Mouse (Mus musculus) R1 (cell line): ENCODE data around the gene 2810459M11Rik.

Source experiments
- DNase-seq: peaks from one replicate; pipeline ENCODE4 v3.0.0-alpha.2; 2018; ENCODE audit warnings: low read depth, low spot score

2810459M11Rik gene

GRCm38 (mm10) chr1:86053198-86053921 is 7.7 kb downstream of the 2810459M11Rik start:
- DNase-seq: no peak

DNA sequence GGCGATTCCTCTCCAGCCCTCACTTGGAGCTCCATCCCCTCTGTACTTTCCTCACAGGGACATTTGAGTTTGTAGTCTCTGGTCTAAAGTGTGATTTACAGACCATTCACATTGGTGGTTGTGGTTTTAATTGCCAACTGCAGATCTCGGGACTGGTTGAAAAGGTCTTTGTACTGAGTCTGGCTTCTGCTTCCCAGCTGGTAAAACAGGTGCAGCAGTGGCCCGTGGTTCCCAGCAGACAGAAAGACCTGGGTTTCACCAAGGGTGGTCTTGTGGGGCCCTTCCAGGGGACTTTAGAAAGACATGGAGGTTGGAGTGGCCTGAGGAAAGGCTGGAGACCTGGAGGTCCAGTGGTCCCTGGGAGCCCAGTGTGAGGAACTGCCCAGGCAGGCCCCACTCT is 9.3 kb downstream of the 2810459M11Rik start:
- no peak for DNase-seq

DNA sequence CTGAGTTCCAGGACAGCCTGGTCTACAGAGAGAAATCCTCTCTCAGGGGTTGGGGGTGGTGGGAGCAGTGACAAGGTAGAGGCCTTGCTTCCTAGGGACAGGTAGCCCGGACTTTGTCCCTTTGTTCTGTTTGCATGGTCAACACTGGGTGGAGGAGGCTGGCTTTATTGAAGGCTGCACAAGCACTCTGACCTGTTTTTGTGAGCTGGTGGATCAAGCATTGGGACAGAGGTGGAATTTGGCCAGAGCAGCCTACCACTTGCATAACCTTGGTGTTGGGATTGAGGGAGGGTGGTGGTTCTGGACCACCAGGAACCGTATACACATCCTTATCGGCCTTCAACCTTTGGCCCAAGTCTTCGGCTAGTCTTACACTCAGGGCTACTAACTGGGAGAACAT is 10.6 kb downstream of the 2810459M11Rik start:
- DNase-seq: no peak

DNA sequence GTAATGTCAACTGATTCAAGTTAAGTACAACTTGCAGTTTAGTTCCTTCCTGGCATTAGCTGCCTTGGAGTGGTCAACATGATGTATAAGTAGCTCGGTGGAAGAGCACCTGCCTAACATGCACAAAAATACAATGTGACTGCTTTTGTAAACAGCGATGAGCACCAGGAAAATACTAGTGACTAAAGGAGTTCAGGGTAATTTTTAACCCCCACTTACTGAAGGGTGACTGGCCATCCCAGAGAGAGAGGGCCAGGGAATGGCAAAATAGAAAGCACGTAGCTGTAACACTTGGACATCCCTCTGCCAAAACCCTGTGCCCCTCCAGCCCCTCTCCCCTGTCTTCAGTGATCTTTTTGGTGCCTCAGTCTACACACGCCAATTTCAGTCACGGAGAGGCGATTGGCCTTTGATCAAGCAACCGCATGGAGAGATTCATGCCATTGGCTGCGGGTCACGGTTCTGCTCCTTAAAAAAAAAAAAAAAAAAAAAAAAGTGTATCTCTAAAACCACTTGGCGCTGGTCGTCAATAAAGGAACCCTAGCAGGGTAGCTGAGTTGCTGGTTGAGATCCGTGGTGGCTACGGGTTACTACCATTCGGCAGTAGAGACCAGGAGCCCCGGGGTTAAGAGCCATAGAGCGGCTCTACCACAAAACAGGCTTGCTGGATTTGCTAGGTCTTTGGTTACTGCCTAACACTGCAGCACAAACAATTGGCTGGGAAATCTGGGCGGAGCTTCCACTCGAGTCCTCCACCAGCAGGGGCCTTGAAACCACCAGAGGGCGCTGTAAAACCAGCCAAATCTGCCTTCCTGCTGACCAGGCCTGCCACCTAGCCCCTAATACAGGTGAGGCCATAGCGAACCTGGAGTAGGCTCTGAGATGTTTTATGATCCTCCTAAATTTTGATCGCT is 13.4 kb downstream of the 2810459M11Rik start:
- peak; percentile 97 for DNase-seq

DNA sequence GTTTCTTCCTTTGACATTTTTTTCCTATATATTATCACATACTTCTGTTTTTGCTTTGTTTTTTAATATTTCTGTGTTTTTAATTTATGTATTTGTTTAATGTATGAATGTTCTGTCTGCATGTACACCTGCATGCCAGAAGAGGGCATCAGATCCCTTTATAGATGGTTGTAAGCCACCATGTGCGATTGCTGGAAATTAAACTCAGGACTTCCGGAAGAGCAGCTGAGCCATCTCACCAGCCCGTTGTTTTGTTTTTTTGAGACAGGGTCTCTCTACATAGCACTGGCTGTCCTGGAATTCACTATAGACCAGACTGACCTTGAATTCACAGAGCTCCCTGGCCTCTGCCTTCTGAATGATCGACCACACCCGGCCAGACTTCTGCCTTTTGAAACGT is 16.9 kb downstream of the 2810459M11Rik start:
- peak; percentile 84 for DNase-seq

DNA sequence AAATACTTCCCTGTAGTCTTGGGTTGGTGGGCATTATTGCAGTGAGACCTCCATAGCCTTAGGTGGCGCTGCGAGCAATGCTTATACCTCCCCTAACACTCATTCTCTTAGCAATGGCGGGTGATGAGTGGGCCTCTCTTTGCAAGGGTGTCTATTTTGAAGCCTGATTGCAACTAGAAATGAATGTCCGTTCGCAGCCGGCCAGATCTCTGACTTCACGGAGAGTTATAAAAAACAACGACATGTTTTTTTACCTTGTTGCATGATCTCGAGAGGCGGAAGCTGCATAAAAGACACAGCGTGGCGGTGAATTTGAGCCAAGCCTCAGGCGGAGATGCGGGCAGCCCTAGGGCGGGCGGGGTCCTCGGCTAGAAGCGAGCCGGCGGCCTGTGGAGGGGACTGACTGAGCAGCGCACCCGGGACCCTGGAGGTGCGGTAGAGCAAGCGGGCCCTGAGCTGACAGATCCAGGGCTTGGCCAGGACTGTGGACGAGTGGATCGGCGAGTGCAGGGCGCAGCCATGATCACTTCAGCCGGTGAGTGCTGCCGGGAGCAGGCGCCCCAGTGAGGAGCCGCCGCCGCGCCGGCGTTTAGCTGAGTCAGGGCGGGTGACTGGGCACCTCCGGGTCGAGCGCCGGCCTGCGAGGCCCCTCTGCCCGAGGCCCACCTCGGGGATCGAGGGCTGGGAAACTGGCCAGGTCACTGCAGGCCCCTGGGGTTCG is 18.8 kb downstream of the 2810459M11Rik start, which contains the start of gene Psmd1:
TSS of gene Psmd1 (plus strand) at position 117 of the 721 bp plus-strand sequence.
- peak; percentile 97 for DNase-seq

DNA sequence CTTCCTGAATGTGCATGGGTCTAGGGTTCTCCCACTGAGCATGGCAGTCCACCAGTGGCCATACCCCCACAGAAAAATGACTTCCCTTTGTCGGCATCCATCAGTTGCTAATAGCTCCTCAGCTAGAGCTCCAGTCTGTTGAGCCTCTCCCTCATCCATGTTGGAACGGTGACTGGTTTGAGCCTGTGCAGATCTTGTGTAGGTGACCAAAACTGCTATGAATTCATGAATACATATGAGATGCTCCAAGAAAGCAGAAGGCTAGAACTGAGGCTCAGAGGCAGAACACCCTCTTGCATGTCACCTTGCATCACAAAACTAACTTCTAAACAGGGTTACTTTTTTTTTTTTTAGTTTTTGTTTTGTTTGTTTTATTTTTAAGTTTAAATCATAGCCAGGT is 30.9 kb downstream of the 2810459M11Rik start:
- no peak for DNase-seq

DNA sequence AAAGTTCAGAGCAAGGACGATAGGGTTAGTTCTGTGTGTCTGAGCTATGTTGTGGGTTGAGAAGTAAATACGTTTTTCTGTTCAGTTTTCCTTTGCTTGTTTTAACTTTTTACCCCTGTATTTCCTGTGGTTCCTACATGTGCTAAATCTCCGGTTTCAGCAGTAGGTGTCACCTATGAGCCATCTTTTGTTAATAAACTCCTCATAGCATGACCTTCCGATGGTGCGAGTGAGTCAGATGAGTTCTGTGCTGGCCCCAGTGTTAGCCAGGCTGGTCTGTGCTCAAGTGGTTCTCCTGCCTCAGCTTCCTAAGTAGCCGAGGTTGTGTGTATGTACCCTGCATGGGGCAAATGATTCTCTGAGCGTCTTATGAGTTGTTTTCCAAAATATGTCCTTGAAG is 48.8 kb downstream of the 2810459M11Rik start:
- DNase-seq: no peak

DNA sequence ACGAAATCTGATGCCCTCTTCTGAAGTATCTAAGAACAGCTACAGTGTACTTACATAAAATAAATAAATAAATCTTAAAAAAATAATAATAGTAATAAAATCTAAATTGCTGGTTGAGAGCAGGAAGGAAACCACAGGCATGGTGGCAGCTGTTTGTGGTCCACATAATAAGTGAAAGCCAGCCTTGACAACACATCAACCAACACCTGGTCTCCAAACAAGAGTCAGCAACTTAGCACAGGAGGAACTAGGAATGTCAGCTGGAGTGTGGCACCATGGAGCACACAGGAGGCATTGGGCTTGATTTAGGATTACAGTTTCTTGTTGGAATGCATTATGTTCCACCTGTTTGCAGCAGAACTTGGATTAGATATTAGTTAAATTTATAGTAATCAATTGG is 59.4 kb downstream of the 2810459M11Rik start:
- no peak for DNase-seq
